Mouse (Mus musculus): ENCODE measurements at regions not wholly inside any gene's neighbourhood (a gene's known extent, or its start where the extent isn't known, plus 50 kb on each side); places are given as distances from the start of the nearest gene placed in this dataset.

DNA sequence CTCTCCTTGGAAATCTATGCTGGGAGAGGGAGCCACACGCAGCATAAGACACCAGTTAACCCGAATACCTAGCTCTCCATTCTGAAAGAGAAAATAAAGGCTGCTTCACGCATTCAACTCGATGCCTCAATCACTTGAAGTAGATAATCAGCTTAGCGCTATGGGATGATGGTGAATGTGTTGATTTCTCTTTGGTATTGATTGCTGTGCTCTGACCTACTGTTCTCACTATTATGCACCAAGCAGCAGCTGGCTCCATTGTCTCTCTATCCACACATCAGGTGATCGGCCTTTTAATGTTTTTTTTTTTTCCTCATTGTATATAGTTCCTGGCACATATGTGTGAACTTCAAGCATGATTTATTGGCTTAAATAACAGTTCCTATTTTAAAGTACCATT lies 254.0 kb downstream of the Car8 start:
- TF ChIP-seq POLR2A (IDR thresholded peaks at IDR 0.05; ENCODE audit: low read depth, low read length) (no peak), CTCF (IDR thresholded peaks at IDR 0.05; ENCODE audit: borderline replicate concordance, insufficient read depth, low read length) (no peak)
